Mouse (Mus musculus) thymus, postnatal 36 days (tissue): ENCODE data around the gene Olfr157.

Experiments
- DNase-seq, 2 experiments: peaks; one replicate each; pipeline ENCODE4 v3.0.0; 2022; ENCODE audit warnings: mixed read lengths in 2 of 2

Olfr157 gene

DNA sequence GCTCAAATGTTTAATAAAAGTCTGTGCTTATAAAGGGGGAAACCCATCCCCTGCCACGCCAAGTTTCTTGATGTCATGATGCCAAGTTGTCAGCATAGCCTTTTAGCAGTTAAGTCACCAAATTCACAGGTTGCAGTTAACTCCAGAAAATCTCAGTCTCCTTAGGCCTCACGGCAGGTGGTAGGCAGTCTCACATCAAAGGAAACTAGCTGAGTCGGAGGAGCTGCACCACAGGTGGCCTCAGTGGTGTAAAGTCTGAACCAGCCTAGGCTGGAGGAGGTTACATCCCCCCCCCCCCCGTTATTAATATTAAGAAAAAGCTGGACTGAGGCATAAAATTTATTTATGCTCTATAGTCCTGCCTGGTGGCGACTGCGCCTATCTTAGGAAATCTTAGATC lies 44.7 kb downstream of the Olfr157 start:
- DNase-seq, result no peak
